Mouse (Mus musculus) monocyte, adult 59 days (primary cell): ENCODE measurements around the gene Akap11. TPM values are rescaled to one million over a fixed set of nuclear protein-coding genes. Genes with fewer than 3 reads are reported as not detected.

Experiments used
- total RNA-seq, 2 experiments: library from RNA; stranded (reverse); gene quantifications; one replicate each; pipeline ENCODE4 v1.2.4; 2023

The Akap11 gene
- 10 to 100 TPM; 19.0 to 23.0 TPM for total RNA-seq

GRCm38 (mm10) chr14:78536281-78537165 is at the start of gene Akap11:
Akap11 (minus strand) TSS chr14:78536808.

Other genes with a start within 250 kb of the Akap11 start
- not detected for gene Tnfsf11, start 228.8 kb downstream of the Akap11 start, total RNA-seq
- 10 to 100 TPM; 23.8 to 24.0 TPM for gene Dgkh, start 196.0 kb upstream of the Akap11 start, total RNA-seq